Mouse (Mus musculus) embryonic facial prominence, embryonic 10.5 days (tissue): ENCODE results near the gene Zfp988. TPM values are rescaled to one million over a fixed set of nuclear protein-coding genes. Genes with fewer than 3 reads are reported as not detected.
"Not testable (repeated sequence)": the region's sequence is repeated elsewhere in the genome, so short reads cannot be mapped to it uniquely, and the experiment has no call there.

ENCODE experiments used
- DNase-seq: peaks from one replicate; pipeline ENCODE4 v3.0.0-alpha.2; 2017; ENCODE audit warnings: low spot score
- H3K27ac ChIP-seq: fragments of 300-500 bp; sonication (generic); replicated peaks from 2 replicates; pipeline ENCODE4 v1.5.1; 2016; ENCODE audit warnings: mild to moderate bottlenecking
- H3K27me3 ChIP-seq: fragments of 300-500 bp; sonication (generic); replicated peaks from 2 replicates; pipeline ENCODE4 v1.6.1; 2016; ENCODE audit warnings: low read depth, mild to moderate bottlenecking; ENCODE audit not compliant: poor library complexity, severe bottlenecking
- H3K36me3 ChIP-seq: fragments of 300-500 bp; sonication (generic); replicated peaks from 2 replicates; pipeline ENCODE4 v1.6.1; 2016; ENCODE audit warnings: mild to moderate bottlenecking, moderate library complexity
- H3K4me1 ChIP-seq: fragments of 300-500 bp; sonication (generic); 2 replicates; pipeline ENCODE4 v1.6.1; 2016
- H3K4me3 ChIP-seq: fragments of 300-500 bp; sonication (generic); 2 replicates; pipeline ENCODE4 v1.5.1; 2016; ENCODE audit warnings: mild to moderate bottlenecking, moderate library complexity
- H3K9me3 ChIP-seq: fragments of 300-500 bp; sonication (generic); 2 replicates; pipeline ENCODE4 v1.6.1; 2016; ENCODE audit warnings: mild to moderate bottlenecking
- WGBS: fragments of 180-500 bp; shearing (Covaris S2); methylation state at CpG from one replicate; pipeline ENCODE4 v1.1.7; 2016; 5-methylcytosine and 5-hydroxymethylcytosine counted together
- polyA plus RNA-seq: library from polyadenylated mRNA; unstranded; fragments of >200 nt; fragmentation: Nextera tagmentation; extraction: Ambion mirVana; gene quantifications from 2 replicates; pipeline ENCODE4 v1.2.1, GENCODE M21; 2016

Zfp988 gene
- polyA plus RNA-seq, 1 experiment from 2014 or later, result 0.17 TPM

DNA sequence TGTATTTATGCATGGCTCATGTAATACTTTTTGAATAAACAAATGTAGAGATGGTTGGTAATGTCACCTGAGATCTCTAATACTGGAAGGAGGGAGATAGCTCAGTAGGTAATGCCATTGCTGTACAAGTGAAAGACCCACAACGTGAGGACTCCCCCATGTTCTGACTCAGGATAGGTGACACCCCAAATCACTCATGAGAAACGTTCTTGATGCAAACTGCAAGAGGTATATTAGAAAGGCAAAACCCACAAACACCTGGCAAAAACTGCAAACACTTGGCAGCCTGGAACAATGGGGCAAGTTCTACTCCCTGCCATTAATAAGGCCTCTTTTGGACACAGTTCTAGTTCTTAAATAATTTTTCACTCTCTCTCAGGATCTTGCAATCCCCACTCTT, 42.9 kb downstream of the Zfp988 start:
- H3K4me1 ChIP-seq, H3K27ac ChIP-seq, DNase-seq, H3K36me3 ChIP-seq, H3K4me3 ChIP-seq, H3K27me3 ChIP-seq: not testable (repeated sequence)
- peaks cover 67% of the 10 kb centered on the region for H3K9me3 ChIP-seq
- WGBS, result 81% methylated on average over 2 of the region's 2 CpGs

DNA sequence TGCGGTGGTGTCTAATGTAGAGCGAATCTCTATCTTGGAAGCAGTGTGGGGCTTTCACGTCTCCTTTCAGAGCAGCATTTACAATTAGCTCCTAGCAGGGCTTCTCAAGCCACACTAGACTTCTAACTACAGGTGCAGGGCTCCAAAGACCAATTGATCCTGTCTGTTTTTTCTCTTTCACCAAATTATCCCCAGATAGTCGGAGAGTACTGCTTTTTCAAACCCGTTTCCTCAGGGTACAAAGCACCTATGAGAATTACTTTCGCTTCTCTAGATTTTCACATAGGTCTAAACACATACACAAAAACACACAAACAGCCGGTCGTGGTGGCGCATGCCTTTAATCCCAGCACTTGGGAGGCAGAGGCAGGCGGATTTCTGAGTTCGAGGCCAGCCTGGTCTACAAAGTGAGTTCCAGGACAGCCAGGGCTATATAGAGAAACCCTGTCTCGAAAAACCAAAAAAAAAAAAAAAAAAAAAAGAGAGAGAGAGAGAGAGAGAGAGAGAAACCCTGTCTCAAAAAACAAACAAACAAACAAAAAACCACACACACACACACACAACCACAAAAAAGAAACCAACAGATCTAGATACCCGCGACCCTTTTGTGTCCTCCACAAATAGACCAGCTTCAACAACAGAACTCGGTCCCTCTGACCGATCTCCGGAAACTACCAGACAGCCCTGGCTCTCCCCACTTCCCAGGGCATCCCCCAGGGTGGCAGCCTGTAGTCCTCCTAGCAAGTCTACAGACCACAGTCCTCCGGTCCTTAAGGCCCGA, 43.6 kb downstream of the Zfp988 start:
- WGBS, result 91% methylated on average over 18 of the region's 19 CpGs
- H3K27me3 ChIP-seq, DNase-seq, H3K4me1 ChIP-seq, H3K4me3 ChIP-seq, H3K27ac ChIP-seq, H3K36me3 ChIP-seq: not testable (repeated sequence)
- H3K9me3 ChIP-seq, result peaks cover 60% of the 10 kb centered on the region

DNA sequence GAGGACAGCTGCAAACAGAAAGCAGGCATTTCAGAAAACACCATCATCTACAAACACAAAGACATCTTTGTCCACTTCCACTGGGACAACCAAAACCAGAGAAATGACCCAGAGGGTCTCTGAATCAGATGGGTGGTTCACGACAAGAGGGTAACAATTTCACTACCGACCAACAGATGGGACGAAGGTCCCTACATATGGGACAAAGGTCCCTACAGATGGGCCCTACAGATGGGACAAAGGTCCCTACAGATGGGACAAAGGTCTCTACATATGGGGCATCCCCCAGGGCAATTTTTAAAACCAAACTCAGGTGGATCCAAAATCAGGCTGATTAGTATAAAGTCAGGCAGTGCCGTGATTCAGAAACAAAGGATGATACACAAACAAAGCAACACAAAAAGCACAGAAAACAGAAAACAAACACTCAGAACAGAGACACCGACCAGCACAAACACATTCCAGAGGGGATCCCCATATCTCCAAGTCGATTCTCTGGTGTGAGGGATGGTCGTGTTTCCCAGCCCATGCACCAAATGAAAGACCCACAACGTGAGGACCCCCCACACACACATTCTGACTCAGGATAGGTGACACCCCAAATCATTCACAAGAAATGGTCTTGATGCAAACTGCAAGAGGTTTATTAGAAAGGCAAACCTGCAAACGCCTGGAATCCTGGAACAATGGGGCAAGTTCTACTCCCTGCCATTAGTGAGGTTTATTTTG, 44.4 kb downstream of the Zfp988 start:
- not testable (repeated sequence) for DNase-seq, H3K27ac ChIP-seq, H3K36me3 ChIP-seq, H3K27me3 ChIP-seq, H3K4me1 ChIP-seq, H3K4me3 ChIP-seq
- 87% methylated on average over 9 of the region's 9 CpGs for WGBS
- peaks cover 61% of the 10 kb centered on the region for H3K9me3 ChIP-seq

DNA sequence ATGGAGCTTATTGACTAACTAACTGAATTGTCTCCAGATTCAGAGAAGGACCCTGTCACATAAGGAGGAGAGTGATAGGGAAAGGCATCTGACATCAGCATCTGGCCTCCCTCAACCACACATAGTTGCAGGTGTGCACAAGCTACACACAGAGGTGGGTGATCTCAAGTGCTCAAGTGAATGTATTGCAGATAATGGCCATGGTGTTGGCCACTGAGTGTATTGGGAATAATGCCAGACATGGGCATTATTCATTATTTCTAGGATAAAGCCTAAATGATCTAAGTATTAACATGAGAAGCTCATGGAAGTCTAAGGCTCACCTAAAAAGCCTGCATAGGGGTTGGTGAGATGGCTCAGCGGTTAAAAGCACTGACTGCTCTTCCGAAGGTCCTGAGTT, 45.1 kb downstream of the Zfp988 start:
- H3K4me3 ChIP-seq, H3K27me3 ChIP-seq, H3K27ac ChIP-seq, H3K36me3 ChIP-seq, H3K4me1 ChIP-seq, DNase-seq: not testable (repeated sequence)
- WGBS, result 89% methylated on average over 2 of the region's 2 CpGs
- peaks cover 56% of the 10 kb centered on the region for H3K9me3 ChIP-seq

DNA sequence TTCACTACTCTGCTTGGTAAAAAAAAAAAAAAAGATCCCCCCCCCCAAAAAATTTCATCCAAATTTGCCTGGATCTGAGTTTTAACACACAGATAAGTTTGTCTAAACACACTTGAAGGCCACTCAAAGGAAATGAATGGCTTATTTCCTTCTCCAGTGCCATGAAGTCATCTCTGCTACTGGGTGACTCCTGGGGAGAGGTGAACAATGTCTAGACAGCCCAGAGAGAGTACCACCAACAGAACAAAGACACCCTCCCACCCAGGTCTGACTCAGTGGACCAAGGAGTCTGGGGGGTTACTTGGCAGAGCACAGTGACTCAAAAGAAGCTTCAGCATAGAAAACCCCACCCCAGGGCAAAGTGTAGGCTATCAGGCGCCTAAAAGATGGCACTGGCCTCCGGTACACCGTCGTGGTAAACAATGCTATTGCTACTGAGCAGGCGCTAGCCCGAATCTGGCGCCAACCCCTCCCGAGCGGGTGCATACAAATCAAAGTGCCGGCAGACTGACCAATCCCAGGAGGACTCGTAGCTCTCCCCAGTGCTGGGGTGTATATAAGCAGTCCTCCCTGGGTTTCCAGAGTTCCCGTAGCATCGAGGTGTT, 46.0 kb downstream of the Zfp988 start:
- not testable (repeated sequence) for H3K36me3 ChIP-seq, H3K27ac ChIP-seq, H3K4me1 ChIP-seq, DNase-seq, H3K4me3 ChIP-seq, H3K27me3 ChIP-seq
- 84% methylated on average over 11 of the region's 13 CpGs for WGBS
- peaks cover 54% of the 10 kb centered on the region for H3K9me3 ChIP-seq

DNA sequence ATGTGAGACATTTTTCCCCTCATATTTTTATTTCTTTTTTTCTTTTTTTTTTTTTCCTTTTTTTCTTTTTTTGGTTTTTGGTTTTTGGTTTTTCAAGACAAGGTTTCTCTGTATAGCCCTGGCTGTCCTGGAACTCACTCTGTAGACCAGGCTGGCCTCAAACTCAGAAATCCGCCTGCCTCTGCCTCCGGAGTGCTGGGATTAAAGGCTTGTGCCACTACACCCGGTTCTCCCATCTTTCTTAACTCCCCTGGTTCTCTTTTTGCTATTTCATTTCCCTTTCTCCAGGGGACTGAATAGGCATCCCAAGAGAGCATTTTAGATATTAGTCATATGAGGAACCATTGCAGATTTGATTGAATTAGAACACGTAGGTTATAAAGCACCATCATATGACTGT, 48.2 kb downstream of the Zfp988 start:
- not testable (repeated sequence) for DNase-seq, H3K27me3 ChIP-seq, H3K36me3 ChIP-seq, H3K4me1 ChIP-seq, H3K4me3 ChIP-seq, H3K27ac ChIP-seq
- H3K9me3 ChIP-seq, result peaks cover 37% of the 10 kb centered on the region
- WGBS, result 86% methylated on average over 4 of the region's 4 CpGs

DNA sequence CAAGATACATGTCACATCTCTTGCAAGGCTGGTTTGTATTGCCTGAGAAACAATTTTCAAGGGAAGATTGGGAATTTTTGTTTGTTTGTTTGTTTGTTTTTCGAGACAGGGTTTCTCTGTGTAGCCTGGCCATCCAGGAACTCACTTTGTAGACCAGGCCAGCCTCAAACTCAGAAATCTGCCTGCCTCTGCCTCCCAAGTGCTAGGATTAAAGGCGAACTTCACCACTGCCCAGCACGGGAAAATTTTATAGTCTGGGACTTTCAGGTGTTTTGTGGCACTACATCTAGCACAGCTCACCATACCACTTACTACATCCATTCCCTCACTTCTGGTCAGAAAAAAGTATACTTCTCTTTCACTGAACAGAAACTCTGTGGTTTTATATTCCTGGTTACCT, 50.6 kb downstream of the Zfp988 start:
- H3K4me3 ChIP-seq, H3K27ac ChIP-seq, H3K4me1 ChIP-seq, H3K36me3 ChIP-seq, H3K27me3 ChIP-seq, DNase-seq: not testable (repeated sequence)
- no CpG with 5 or more reads among the region's 3 CpGs for WGBS
- H3K9me3 ChIP-seq, result peaks cover 13% of the 10 kb centered on the region

DNA sequence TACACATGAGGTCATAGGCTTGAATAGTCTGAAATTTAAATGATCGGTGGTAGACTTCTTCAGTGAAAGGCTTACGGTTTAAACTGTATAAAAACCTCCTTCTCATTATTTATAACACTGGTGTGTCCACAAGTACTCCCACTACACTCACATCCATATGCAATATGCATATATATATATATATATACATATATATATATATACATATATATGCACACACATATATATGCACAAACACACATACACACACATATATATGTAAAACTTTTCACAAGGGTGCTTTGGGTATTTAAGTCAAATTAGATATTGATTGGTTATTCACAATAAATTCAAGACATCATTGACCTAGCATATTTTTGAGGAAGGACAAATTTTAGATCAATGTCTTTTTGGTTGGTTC, 51.7 kb downstream of the Zfp988 start:
- not testable (repeated sequence) for H3K27ac ChIP-seq, H3K36me3 ChIP-seq, H3K27me3 ChIP-seq, H3K9me3 ChIP-seq, H3K4me1 ChIP-seq, DNase-seq, H3K4me3 ChIP-seq
- no CpG with 5 or more reads among the region's 2 CpGs for WGBS

DNA sequence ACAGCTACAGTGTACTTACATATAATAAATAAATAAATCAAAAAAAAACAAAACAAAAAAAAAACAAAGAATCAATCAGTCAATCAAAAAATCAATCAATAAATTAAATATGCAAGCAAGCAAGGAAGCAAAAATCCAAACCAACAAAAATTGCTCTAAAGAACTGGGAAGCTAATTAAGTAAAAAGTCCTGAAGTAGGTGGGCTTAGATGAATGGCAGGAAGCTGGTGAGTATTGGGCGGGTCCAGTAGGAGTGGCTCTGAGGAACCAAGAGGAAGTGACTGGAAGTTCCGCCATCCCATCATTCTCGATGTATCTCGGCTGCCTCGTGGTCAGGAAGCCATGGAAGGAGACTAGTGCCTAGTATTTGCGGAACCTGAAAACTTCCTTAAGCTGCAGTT, 55.5 kb downstream of the Zfp988 start, which contains the start of gene Zfp978:
TSS of gene Zfp978 (plus strand) at position 301 of the 400 bp plus-strand sequence.
- not testable (repeated sequence) for H3K27me3 ChIP-seq, H3K4me1 ChIP-seq, DNase-seq, H3K4me3 ChIP-seq, H3K27ac ChIP-seq, H3K36me3 ChIP-seq, H3K9me3 ChIP-seq
- no CpG with 5 or more reads among the region's 6 CpGs for WGBS

DNA sequence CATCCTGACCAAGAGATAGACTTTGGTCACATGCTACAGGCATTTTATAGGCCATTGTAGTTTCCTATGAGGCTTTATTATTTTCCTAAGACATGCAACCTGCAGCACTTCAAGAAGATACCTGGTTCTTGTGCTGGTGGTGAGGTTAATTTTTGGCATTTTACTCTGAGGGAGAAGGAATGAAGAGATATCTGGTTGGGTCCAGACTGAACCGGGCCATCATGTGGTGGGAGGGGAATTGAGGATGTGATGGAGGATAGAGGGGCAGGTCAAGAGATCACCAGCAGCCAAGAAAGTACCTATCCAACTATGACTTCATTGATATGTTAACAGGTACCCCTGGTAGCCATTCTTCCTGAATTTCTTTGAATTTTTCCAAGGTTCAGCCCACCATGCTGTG, 56.4 kb downstream of the Zfp988 start:
- H3K27me3 ChIP-seq, H3K36me3 ChIP-seq, H3K9me3 ChIP-seq, H3K4me1 ChIP-seq, H3K4me3 ChIP-seq, H3K27ac ChIP-seq, DNase-seq: not testable (repeated sequence)
- no CpG with 5 or more reads among the region's 1 CpGs for WGBS

DNA sequence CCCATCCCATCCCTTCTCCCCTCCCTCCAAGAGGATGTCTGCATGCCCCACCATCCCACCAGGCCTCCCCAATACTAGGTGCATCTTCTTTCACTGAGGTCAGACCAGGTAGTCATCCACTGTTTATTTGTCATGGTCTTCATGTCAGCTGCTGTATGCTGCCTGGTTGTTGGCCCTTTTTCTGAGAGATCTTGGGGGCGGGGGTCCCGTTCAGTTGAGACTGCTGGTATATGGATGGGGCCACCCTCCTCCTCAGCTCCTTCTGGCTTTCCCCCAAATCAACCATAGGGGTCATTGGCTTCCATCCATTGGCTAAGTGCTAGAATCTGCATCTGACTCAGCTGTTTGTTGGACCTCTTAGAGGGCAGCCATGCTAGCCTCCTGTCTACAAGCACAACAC, 64.1 kb downstream of the Zfp988 start:
- not testable (repeated sequence) for H3K36me3 ChIP-seq, H3K27me3 ChIP-seq, H3K4me1 ChIP-seq, H3K27ac ChIP-seq, H3K4me3 ChIP-seq, H3K9me3 ChIP-seq, DNase-seq
- WGBS, result no CpG with 5 or more reads among the region's 2 CpGs

DNA sequence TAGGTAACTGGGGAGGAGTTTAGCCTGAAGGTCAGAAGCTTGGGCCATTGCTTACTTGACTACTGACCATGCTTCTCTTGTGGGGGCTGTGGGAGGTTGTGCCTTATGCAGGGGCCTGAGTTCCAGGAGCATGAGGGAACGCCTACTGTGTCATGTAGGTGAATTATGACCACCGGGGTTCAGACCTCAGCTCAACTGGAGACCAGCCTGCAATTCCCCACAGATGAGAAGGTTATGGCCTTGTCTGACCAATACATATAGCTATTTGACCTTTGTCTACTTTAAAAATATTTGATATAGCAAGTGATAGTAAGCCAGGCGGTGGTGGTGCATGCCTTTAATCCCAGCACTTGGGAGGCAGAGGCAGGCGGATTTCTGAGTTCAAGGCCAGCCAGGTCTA, 77.7 kb downstream of the Zfp988 start:
- not testable (repeated sequence) for DNase-seq, H3K27ac ChIP-seq, H3K4me1 ChIP-seq, H3K27me3 ChIP-seq, H3K9me3 ChIP-seq, H3K4me3 ChIP-seq, H3K36me3 ChIP-seq
- 91% methylated on average over 4 of the region's 4 CpGs for WGBS
